Mouse (Mus musculus) right cerebral cortex, adult 18-20 months (tissue): Measurements from ENCODE around the gene Erbb3.

Experiments
- DNase-seq: peaks from one replicate; pipeline ENCODE4 v3.0.0; 2022; ENCODE audit warnings: mixed read lengths

Gene Erbb3

GRCm38 (mm10) chr10:128524732-128525662 is 64.5 kb downstream of the Erbb3 start:
- DNase-seq = peak; percentile 52

- DNase-seq = no peak
Observed at GRCm38 (mm10) chr10:128524111-128524731, 65.2 kb downstream of the Erbb3 start.

GRCm38 (mm10) chr10:128522351-128522750 is 67.1 kb downstream of the Erbb3 start:
- no peak for DNase-seq

- DNase-seq = no peak
Observed at GRCm38 (mm10) chr10:128520591-128520990, 68.9 kb downstream of the Erbb3 start.

GRCm38 (mm10) chr10:128518833-128519232 is 70.6 kb downstream of the Erbb3 start:
- DNase-seq = peak; percentile 43
